Mouse (Mus musculus): ENCODE measurements around the gene Prrt4.
"Not testable (repeated sequence)": the region's sequence is repeated elsewhere in the genome, so short reads cannot be mapped to it uniquely, and the experiment has no call there.

The Prrt4 gene

DNA sequence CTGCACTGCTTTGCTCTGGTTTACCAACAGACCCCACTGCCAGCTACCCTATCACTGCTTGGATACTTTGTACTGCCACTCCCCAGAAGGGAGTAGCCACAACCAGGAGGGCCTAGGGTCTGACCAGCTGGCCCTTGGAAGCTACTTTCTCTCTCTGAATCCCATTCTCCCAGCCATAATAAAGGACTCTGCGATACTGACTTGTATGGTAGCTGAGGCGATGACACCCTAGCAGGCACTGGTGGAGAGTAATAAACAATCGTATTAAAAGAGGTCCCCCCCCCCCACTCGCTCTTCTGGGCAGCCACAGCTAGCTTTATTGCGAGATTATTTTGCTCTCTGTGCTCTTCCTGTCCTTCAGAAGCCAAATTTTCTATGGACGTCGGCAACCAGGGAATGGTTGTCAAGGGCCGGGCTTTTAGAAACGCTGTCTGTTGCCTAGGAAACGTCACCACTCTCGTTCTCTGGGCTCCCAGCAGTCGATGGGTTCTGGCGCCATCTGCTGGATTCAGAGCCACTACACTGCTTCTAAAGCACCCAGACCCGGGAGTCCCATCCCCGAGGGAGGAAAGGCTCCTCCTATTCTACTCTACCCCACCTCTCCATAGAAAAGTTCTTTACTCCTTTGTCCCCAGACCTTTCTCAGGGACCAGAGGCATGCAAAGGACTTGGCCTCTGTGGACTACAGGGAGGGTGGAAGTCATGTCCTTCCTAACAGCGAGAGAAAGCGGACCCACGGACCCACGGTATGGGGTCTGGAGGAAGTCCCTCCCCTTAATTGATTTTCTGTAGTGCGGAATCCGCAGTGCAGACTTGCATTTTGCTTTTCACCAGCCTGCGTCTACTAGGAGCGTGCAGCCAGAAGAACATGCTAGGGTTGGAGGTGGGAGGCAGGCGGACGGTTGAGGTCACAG, 19.2 kb upstream of the Prrt4 start:
- peak; percentile 94 to 96 for DNase-seq

- DNase-seq = peak; percentile 43 to 65
Observed at GRCm38 (mm10) chr6:29195846-29196698, 16.7 kb upstream of the Prrt4 start.

- DNase-seq = no peak
Observed at GRCm38 (mm10) chr6:29195146-29195545, 15.8 kb upstream of the Prrt4 start.

DNA sequence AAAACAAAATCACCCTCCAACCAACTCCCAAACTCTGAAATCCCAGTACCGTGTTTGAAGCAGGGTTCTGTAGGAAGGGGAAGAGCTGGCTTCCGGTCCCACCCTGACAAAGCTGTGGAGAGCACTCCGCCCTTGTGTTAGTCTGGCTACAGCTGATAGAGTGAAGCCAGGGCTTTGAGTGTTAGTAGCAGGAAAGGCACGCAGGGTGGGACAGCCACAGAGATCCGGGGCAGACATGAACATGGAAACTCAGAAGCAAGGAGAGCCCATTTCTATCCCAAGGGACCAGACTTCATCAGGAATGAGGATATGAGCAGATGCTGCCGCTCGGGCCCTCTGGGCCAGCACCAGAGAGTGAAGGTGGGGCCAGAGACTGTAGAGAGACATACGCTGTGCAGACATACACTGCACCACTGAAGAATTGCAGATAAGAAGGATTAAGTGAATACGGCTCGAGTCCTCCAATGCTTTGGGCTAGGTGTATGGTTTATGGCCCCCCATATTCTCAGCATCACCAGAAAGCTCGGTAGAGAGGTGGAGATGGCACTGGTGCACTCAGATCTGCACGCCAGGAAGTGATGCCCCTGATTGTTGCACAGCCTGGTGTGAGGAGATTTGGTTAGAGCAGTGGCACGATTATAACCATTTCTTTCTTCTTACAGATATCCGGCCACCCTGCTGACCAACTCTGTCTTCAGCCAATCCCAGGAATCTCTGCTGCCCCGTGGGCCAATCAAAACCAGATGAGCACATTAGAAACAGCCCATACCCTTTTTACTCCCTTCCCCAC, 14.8 kb upstream of the Prrt4 start:
- DNase-seq = peak; percentile 39 to 71

- no peak for DNase-seq
Observed at GRCm38 (mm10) chr6:29187936-29188335, 8.6 kb upstream of the Prrt4 start.

- DNase-seq = no peak
Observed at GRCm38 (mm10) chr6:29179843-29180242, 459 bp upstream of the Prrt4 start.

DNA sequence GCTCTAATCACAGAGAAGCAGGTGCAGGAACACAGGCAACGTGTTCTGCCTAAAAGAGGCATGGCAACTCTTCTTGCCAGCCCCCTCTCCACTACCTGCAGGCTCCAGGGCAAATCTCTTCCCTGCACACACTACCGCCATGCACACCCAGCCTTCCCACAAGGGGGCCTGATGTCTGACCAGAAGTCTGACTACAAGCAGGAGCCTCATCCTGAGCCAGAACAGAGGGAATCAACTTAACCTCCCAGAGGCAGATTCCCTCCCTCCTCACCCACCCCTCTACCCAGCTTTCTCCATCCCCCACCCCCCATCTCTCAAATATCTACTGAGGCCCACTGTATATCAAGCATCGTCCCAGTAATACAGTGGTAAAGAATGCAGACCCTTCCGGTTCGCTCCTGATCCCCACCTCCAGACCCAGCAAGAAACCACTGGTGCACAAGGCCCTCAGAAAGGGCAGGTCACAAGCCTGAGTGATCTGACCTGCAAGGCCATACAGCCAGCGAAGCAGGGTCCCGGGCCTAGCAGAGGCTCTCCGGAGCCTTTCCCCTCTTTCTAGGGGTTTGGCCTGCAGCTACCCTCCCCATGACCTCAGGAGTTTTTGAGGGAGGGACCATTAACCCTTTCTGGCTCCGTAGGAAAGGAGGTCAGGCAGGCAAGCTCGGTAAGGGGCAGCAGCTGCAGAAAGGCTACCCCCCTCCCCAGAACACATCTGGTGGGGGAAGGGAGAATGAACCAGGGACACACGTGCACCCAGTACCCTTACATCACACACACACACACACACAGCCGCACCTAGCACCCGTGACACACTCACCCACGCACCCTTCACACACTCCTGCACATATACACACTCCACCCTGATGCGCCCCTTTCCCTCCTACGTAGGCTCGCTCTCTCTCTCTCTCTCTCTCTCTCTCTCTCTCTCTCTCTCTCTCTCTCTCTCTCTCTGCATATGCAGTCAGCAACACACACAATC, 1.2 kb downstream of the Prrt4 start:
- no peak for DNase-seq

GRCm38 (mm10) chr6:29175113-29175512, 4.3 kb downstream of the Prrt4 start:
- no peak for DNase-seq

GRCm38 (mm10) chr6:29174368-29174767, 5.0 kb downstream of the Prrt4 start:
- no peak for DNase-seq

- DNase-seq = peak; percentile 75 to 87
Observed at GRCm38 (mm10) chr6:29170952-29171388, 8.4 kb downstream of the Prrt4 start.

GRCm38 (mm10) chr6:29170063-29170921, 9.1 kb downstream of the Prrt4 start:
- peak; percentile 14 to 42 for DNase-seq

- DNase-seq = no peak
Observed at GRCm38 (mm10) chr6:29169675-29170062, 9.7 kb downstream of the Prrt4 start.

GRCm38 (mm10) chr6:29168871-29169270, 10.5 kb downstream of the Prrt4 start:
- DNase-seq = no peak

- DNase-seq = peak; percentile 60 to 67
Observed at GRCm38 (mm10) chr6:29166196-29166595, 13.2 kb downstream of the Prrt4 start.

- DNase-seq = peak; percentile 89 to 92
Observed at GRCm38 (mm10) chr6:29164314-29165244, 14.8 kb downstream of the Prrt4 start, which contains the start of gene Rbm28. Gene Rbm28, minus strand, starts transcription at chr6:29165006.

GRCm38 (mm10) chr6:29161291-29161690, 18.1 kb downstream of the Prrt4 start:
- DNase-seq = not testable (repeated sequence)

DNA sequence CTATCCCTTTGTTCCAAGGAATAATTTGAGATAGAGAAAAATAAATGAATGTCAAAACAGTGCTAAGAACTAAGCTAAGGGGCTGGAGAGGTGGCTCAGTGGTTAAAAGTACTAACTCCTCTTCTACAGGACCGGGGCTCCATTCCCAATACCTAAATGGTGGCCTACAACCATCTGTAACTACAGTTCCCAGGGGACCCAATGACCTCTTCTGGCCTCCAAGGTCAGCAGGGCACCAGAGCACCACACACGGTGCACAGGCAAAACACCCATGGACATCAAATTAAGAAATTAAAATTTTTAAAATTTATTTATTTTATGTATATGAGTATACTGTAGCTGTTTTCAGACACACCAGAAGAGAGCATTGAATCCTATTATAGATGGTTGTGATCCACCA, 18.6 kb downstream of the Prrt4 start:
- DNase-seq = no peak

DNA sequence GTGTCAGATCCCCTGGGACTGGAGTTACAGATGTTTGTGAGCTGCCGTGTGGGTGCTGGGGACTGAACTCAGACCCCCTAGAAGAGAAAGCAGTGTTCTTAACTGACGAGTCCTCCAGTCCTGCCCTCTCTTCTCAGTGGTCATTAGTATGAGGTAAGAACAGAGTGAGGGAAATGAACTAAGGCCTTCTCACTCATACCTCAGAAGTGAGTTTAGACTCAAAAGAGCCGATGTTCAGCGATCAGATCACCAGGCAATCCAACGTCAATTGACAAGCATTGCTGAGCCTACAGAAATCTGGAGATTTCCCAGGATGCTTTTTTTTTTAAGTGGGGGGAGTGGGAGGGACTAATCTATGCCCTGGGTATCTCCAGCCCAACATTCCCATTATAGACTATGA, 23.1 kb downstream of the Prrt4 start:
- no peak for DNase-seq

DNA sequence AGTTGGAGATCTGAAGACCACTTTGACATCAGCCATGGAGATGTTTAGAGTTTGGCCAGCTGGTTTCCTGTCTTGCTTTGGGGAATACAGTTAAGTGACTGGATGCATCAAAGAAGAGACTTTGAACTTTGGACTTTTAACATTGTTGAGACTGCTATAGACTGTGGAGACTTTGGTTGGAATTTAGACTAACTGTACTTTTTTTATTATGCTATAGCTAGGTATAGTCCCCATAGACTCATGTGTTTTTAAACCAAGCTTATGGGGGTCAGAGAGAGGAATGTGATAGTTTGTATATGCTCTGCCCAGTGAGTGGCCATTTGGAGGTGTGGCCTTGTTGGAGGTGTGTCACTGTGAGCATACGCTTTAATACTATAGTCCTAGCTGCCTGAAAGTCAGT, 29.4 kb downstream of the Prrt4 start:
- no peak for DNase-seq

All from kidney, postnatal 36 days (tissue).